Mouse (Mus musculus): Measurements from ENCODE around the gene Batf3. TPM values are rescaled to one million over a fixed set of nuclear protein-coding genes. Genes with fewer than 3 reads are reported as not detected.
"Not testable (repeated sequence)": the region's sequence is repeated elsewhere in the genome, so short reads cannot be mapped to it uniquely, and the experiment has no call there.

Batf3 gene
- total RNA-seq, 2 experiments from 2014 or later = 0.51 to 2.3 TPM

DNA sequence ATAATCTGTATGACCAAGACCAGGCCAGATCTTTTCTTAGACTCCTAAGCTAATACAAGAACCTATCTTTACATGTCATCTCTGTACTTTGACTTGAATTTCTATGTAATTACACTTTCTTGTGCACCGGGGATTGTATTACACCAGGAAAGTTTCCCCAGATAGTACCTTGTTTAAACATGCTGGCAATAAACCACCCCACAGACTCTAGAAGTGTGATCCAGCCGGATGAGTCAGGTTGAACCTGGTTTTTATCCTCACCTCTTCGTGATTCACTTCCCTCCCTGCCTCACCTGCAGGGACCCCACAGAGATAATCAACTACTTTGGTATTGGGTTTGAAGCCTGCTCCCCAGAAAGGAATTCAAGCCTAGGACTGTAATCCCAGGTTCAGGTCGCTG is 37.8 kb downstream of the Batf3 start:
- no peak for DNase-seq

DNA sequence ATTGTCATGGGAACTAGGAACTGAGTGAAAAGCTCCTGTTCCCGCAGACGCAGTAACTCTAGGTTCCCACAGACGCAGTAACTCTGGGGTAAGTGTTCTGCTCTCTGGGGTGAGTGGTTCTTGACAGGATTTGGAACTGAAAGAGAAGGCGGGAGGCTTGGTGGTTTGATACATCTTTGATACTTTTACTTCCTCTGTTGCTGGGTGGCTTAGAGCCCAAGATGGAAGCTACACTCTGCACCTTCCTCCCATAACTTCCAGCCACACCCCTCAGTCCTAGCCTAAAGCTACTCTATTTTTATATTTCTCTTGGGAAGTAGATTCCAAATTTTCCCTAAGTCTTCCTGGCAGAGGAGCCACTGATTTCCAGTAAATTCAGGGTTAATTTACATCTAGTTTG is 40.8 kb downstream of the Batf3 start:
- DNase-seq = no peak

DNA sequence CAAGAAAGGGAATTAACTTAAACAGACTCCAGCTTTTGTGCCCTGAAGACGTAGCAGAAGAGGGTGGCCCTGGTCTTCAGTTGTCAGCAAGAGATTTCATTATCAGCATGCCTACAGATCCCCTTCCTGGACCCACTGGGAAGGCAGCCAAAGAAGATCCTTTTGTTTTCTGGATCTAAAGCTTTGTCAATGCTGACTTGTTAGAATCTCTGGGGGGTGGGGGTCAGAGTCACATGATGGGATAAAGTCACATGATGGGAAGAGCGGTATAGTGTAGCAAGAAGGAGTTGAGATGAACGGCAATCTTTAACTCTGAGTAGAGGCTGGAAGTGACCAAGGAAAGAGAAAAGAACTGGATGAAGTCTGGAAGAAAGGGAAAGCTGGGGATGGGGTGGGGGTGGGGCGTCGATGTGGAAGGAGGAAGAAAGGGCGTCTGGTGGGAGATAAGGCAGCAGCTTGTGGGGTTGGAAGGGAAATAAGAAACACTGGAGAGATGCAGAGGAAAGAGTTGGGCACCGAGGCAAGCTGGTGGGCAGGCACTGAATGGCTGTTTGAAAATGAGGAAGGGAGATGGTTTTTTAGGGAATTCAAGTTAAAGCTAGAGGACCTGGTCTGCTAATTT is 41.3 kb downstream of the Batf3 start:
- no peak for DNase-seq

DNA sequence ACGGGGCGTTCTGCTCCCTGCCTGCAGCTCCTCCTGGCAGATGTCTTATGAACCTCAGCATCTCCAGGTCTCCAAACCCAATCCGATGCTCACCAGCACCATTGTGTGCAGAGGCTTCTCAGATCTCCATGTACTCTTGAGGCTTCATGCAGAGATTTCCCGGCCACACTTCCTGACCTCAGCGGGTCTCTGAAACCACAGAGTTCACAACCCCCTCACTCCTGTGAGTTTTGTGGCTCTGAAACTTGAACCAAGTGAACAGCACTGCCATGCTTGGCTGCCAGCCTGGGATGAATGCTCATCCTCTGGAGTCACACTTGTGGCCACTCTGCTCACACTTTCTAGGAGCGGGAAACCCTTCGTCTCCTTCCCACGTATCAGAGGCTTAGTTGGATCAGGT is 43.3 kb downstream of the Batf3 start:
- DNase-seq = no peak

DNA sequence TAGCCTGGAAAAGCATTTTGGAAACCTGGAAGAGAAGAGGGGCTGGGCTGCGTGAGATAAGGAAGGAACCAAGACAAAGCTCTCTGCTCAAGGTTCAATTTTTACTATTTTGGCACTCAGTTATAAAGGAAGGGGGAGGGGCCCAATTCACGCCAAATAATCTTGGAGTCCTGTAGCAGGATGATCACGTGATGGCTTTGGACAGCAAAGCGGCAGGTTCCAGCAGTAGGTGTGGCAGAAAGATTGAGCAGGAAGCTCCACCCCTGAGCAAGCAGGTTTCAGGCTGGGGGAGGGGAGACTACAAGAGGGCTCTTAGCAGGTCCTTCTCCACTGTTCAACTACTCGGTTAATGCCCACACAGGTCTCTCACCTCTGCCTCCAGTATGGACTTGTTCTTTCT is 51.8 kb downstream of the Batf3 start:
- not testable (repeated sequence) for DNase-seq

DNA sequence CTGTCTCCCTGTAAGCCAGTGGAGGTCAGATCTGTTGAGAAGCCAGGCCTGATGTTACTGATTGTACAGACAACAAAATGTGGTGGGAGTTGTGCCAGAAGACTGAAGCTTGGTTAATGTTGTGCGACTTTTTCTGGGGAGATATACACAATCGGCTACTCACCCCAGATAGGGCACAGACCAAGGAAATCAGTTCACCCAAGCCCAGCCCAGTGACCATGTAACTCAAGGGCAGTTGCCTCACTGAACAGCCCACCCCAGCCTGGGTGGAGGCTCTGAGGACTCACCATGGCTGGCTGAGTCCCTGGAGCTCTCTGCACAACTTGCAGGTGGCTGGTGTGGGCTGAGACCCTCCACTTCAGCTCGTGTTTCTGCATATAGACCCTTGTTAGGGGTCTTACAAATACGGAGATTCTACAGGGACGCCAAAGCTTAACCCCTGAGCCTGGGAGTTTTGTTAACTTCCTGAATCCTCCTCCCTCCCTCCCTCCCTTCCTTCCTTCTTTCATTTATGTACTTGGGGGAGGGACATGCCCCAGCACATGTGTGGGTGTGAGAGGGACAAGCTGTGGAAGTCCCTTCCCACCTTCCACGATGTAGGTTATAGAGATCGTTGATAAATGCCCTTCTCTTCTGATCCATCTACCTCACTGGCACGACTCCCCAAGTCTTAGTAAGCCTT is 53.4 kb downstream of the Batf3 start:
- no peak for DNase-seq

DNA sequence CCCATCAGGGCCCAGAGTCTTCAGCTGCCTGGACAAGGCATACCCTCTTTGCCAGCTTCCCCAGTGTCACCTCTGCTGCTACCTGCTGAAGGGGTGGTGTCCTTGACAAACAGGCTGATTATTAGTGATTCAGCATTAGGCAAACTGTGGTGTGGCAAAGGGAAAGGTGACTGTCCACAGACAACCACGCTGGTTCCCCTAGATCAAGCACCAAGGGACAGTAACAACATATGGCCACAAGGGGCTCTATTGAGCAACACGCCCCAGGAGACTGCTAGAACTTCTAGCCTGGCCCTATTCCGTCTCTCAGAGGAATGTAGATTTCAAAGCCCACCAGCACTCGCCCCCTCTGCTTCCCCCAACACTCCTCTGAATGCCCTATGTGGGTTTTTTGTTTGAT is 55.4 kb downstream of the Batf3 start:
- DNase-seq = peak; percentile 19 to 23

DNA sequence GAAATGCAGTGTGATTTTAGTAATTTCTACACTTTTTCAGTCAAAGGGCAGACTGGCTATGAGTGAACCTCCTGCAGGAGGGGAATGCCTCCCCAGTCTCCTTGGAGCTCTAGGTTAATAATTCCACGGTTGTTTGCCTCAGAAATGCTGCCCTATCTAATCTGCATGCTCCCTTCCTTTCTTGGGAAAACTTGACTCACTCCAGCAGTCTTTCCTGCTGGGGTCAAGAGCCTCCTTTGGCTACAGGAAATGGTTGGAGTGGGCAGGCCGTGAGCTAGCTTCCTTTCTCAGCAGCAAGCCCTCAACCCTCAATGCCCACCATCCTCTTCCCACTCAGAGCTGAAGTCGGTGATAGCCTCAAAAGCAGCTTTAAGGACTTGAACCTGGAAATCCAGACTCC is 56.7 kb downstream of the Batf3 start:
- no peak for DNase-seq

Other genes starting within 250 kb of the Batf3 start
- gene Rps6kc1, start 186.1 kb upstream of the Batf3 start, total RNA-seq (2021) = 10 to 100 TPM; 81.0 to 82.7 TPM
- 10 to 100 TPM; 52.2 to 57.7 TPM for gene Angel2, start 172.7 kb upstream of the Batf3 start, total RNA-seq (2021)
- gene Vash2, start 118.6 kb upstream of the Batf3 start, total RNA-seq (2021) = 1 to 10 TPM; 1.9 to 2.2 TPM
- gene Flvcr1, start 71.7 kb upstream of the Batf3 start, total RNA-seq (2021) = 10 to 100 TPM; 17.3 to 19.6 TPM
- not detected for gene Spata45, start 61.2 kb upstream of the Batf3 start, total RNA-seq (2021)
- 10 to 100 TPM; 40.4 to 42.4 TPM for gene Tatdn3, start 34.9 kb upstream of the Batf3 start, total RNA-seq (2021)
- gene Nsl1, start 34.8 kb upstream of the Batf3 start, total RNA-seq (2021) = under 1 TPM; 0.61 to 0.82 TPM
- gene Fam71a, start 67.0 kb downstream of the Batf3 start, total RNA-seq (2021) = not detected
- 1 to 10 TPM; 1.2 to 1.4 TPM for gene Atf3, start 120.2 kb downstream of the Batf3 start, total RNA-seq (2021)
- gene Nenf, start 220.3 kb downstream of the Batf3 start, total RNA-seq (2021) = 10 to 100 TPM; 60.5 to 66.7 TPM
- 1 to 10 TPM; 9.2 to 9.3 TPM for gene Tmem206, start 228.1 kb downstream of the Batf3 start, total RNA-seq (2021)